Comparison of ENCODE assay signal across 13 mouse cellular contexts in genomic region chr2:181120922-181121449, GRCm38 (mm10). TPM values are rescaled to one million over a fixed set of nuclear protein-coding genes. Genes with fewer than 3 reads are reported as not detected.
A peak's percentile ranks its signal among the peaks of the same experiment; 100 is the strongest.
DNase-seq lines count a peak whose midpoint lies in the region; ATAC-seq lines count a peak whose summit lies in the region.
"Had no signal": no experiment of that assay in that cellular context is flagged by ENCODE, and none has a peak within 500 bp of the region (broad histone marks: within the 10 kb centered on the region; RNA-seq: fewer than 3 reads in every experiment).

No protein-coding gene starts in this region.

- H3K27ac ChIP-seq in forebrain, embryonic 13.5 days = peak overlapping the region; percentile 93
- H3K27ac ChIP-seq in hindbrain, embryonic 16.5 days (ENCODE audit: low read depth, low read length) = peak overlapping the region; percentile 41
- H3K27ac ChIP-seq in heart, embryonic 10.5 days = no peak overlapping the region
- H3K27ac ChIP-seq: limb, embryonic 10.5 days had no signal

- H3K9ac ChIP-seq in forebrain, embryonic 13.5 days = peak overlapping the region; percentile 44; the same call in 1 of the 2 replicates
- H3K9ac ChIP-seq in hindbrain, embryonic 16.5 days (ENCODE audit: low read depth, low read length) = no peak overlapping the region

- H3K4me1 ChIP-seq in forebrain, embryonic 13.5 days = peaks cover 59% of the 10 kb centered on the region
- H3K4me1 ChIP-seq in hindbrain, embryonic 16.5 days (ENCODE audit: control insufficient read depth, insufficient read depth, low read depth, low read length) = peaks cover 36% of the 10 kb centered on the region
- no peaks in the 10 kb centered on the region for H3K4me1 ChIP-seq in heart, embryonic 10.5 days
- H3K4me1 ChIP-seq: limb, embryonic 10.5 days had no signal

- peak overlapping the region; percentile 25; the same call in 1 of the 2 replicates for H3K4me2 ChIP-seq in forebrain, embryonic 13.5 days
- H3K4me2 ChIP-seq in hindbrain, embryonic 16.5 days (ENCODE audit: low read length) = no peak overlapping the region

- H3K9me3 ChIP-seq in forebrain, embryonic 13.5 days (replicated peaks) = no peaks in the 10 kb centered on the region
- H3K9me3 ChIP-seq in hindbrain, embryonic 16.5 days (ENCODE audit: control insufficient read depth, low read length) = no peaks in the 10 kb centered on the region
- H3K9me3 ChIP-seq in heart, embryonic 10.5 days = no peaks in the 10 kb centered on the region
- H3K9me3 ChIP-seq: limb, embryonic 10.5 days had no signal

- peak; percentile 87 for ATAC-seq in forebrain, embryonic 13.5 days
- ATAC-seq in hindbrain, embryonic 16.5 days = no peak

- peak; percentile 57 for DNase-seq in right cerebral cortex, adult 18-20 months
- DNase-seq in right cerebral cortex, postnatal 36 days (ENCODE audit: low spot score in 2 of 2) = no peak
- DNase-seq in retina, embryonic 14.5 days (ENCODE audit: low spot score) = peak; percentile 45
- DNase-seq in heart, embryonic 10.5 days (ENCODE audit: low spot score) = no peak
- no peak for DNase-seq in heart, postnatal 4 days
- DNase-seq: heart, adult 11 months; kidney, postnatal 10 days had no signal

- 71% methylated on average over 4 of the region's 4 CpGs for WGBS in forebrain, embryonic 13.5 days
- WGBS in hindbrain, embryonic 16.5 days = 60% methylated on average over 4 of the region's 4 CpGs
- WGBS in heart, embryonic 10.5 days = 77% methylated on average over 4 of the region's 4 CpGs

- no peaks in the 10 kb centered on the region for H3K36me3 ChIP-seq in forebrain, embryonic 13.5 days (ENCODE audit: poor library complexity, severe bottlenecking)
- H3K36me3 ChIP-seq in hindbrain, embryonic 16.5 days (ENCODE audit: control insufficient read depth, insufficient read depth, low read length) = no peaks in the 10 kb centered on the region
- no peaks in the 10 kb centered on the region for H3K36me3 ChIP-seq in heart, embryonic 10.5 days
- H3K36me3 ChIP-seq: limb, embryonic 10.5 days had no signal

- no peaks in the 10 kb centered on the region for H3K27me3 ChIP-seq in forebrain, embryonic 13.5 days
- no peaks in the 10 kb centered on the region for H3K27me3 ChIP-seq in hindbrain, embryonic 16.5 days (replicated peaks; ENCODE audit: control insufficient read depth, insufficient read depth, low read length)
- H3K27me3 ChIP-seq in heart, embryonic 10.5 days (ENCODE audit: insufficient read depth, poor library complexity, severe bottlenecking) = peaks cover 41% of the 10 kb centered on the region

- no peak overlapping the region for H3K4me3 ChIP-seq in forebrain, embryonic 13.5 days
- H3K4me3 ChIP-seq in hindbrain, embryonic 16.5 days (ENCODE audit: low read length) = no peak overlapping the region
- no peak overlapping the region for H3K4me3 ChIP-seq in heart, embryonic 10.5 days
- H3K4me3 ChIP-seq: limb, embryonic 10.5 days had no signal

RNA-seq across cellular contexts. Expression of gene Kcnq2, which starts 14.1 kb away (rescaled TPM):
- 28.1 and 31.8 TPM in 2 replicates for polyA plus RNA-seq in forebrain, embryonic 13.5 days (2015; fragmentation: Nextera tagmentation; extraction: Ambion mirVana)
- polyA plus RNA-seq in hindbrain, embryonic 16.5 days (2015; fragmentation: Nextera tagmentation; extraction: Ambion mirVana) = 41.4 and 47.3 TPM in 2 replicates
- polyA plus RNA-seq in heart, embryonic 10.5 days (2016; fragmentation: Nextera tagmentation; extraction: Ambion mirVana) = 0.07 and 0.50 TPM in 2 replicates
- total RNA-seq in heart, postnatal 4 days (2021) = under 1 TPM in 1 of 2 experiments, not detected in 1; 0.29 TPM
- total RNA-seq: hematopoietic stem cell, adult 5-6 weeks; megakaryocyte, adult 5-6 weeks had no signal

RNA-seq across cellular contexts. Expression of gene Eef1a2, which starts 35.8 kb away (rescaled TPM):
- 1.7 and 1.9 TPM in 2 replicates for polyA plus RNA-seq in forebrain, embryonic 13.5 days (2015; fragmentation: Nextera tagmentation; extraction: Ambion mirVana)
- polyA plus RNA-seq in hindbrain, embryonic 16.5 days (2015; fragmentation: Nextera tagmentation; extraction: Ambion mirVana) = 5.4 and 9.7 TPM in 2 replicates
- 0.95 and 2.6 TPM in 2 replicates for polyA plus RNA-seq in heart, embryonic 10.5 days (2016; fragmentation: Nextera tagmentation; extraction: Ambion mirVana)
- total RNA-seq in heart, postnatal 4 days (2021) = 100 to 1,000 TPM; 460 to 501 TPM
- total RNA-seq: hematopoietic stem cell, adult 5-6 weeks; megakaryocyte, adult 5-6 weeks had no signal
- polyA plus RNA-seq: limb, embryonic 10.5 days; liver, embryonic 16.5 days had no signal

Comparison
In these comparisons a context has a peak if more than half of its experiments do, and no peak if none do; other contexts are left out.
1. DNase-seq: peak in right cerebral cortex, adult 18-20 months (single experiment) and retina, embryonic 14.5 days (single experiment); none in right cerebral cortex, postnatal 36 days (0 of 2), heart, embryonic 10.5 days (single experiment) and heart, postnatal 4 days (single experiment).
2. RNA of gene Kcnq2, which starts 14.1 kb away (polyA plus RNA-seq): 41.4 to 47.3 TPM in hindbrain, embryonic 16.5 days and 28.1 to 31.8 TPM in forebrain, embryonic 13.5 days; 0.07 to 0.50 TPM in heart, embryonic 10.5 days; every median in the first group is over 10 times any median in the second.